Mouse (Mus musculus) G1E (cell line): ENCODE measurements at regions not wholly inside any gene's neighbourhood (a gene's known extent, or its start where the extent isn't known, plus 50 kb on each side); places are given as distances from the start of the nearest gene placed in this dataset.

ENCODE experiments used
- ATAC-seq: 2 replicates; pipeline ENCODE4 v1.8.0; 2016; ENCODE audit warnings: mild to moderate bottlenecking; ENCODE audit not compliant: insufficient number of reproducible peaks, poor library complexity, low FRiP score, severe bottlenecking; ENCODE audit errors: extremely low read depth
- DNase-seq: peaks from one replicate; pipeline ENCODE4 v3.0.0; 2012; ENCODE audit warnings: low spot score
- H3K27me3 ChIP-seq: 2 replicates; pipeline ENCODE4 v1.6.1; 2012; ENCODE audit warnings: mild to moderate bottlenecking, low read length, inconsistent platforms; ENCODE audit not compliant: insufficient read depth
- H3K36me3 ChIP-seq: replicated peaks from 2 replicates; pipeline ENCODE3; 2012; ENCODE audit warnings: mild to moderate bottlenecking, inconsistent platforms
- H3K4me1 ChIP-seq: 2 replicates; pipeline ENCODE4 v1.6.1; 2012; ENCODE audit warnings: low read depth, low read length, inconsistent platforms, mixed read lengths; ENCODE audit not compliant: insufficient read depth
- H3K4me3 ChIP-seq: 2 replicates; pipeline ENCODE4 v1.5.1; 2012; ENCODE audit warnings: low read depth, mild to moderate bottlenecking, inconsistent platforms, low read length, moderate library complexity, mixed read lengths
- H3K9me3 ChIP-seq: replicated peaks from 2 replicates; pipeline ENCODE4 v1.6.1; 2012; ENCODE audit warnings: inconsistent platforms
- CTCF ChIP-seq: IDR thresholded peaks from 2 replicates; pipeline ENCODE4 v1.5.1; 2012; ENCODE audit warnings: low read depth, low read length, inconsistent platforms, mixed read lengths
- GATA1 ChIP-seq: IDR thresholded peaks from 2 replicates; pipeline ENCODE4 v1.6.1; 2012; ENCODE audit warnings: borderline replicate concordance, low read length, inconsistent platforms, mixed read lengths
- GATA2 ChIP-seq: IDR thresholded peaks from 2 replicates; pipeline ENCODE4 v1.6.1; 2012; ENCODE audit warnings: low read depth, low read length, inconsistent platforms, borderline replicate concordance
- POLR2AphosphoS5 ChIP-seq: IDR thresholded peaks from 2 replicates; pipeline ENCODE4 v1.6.1; 2012; ENCODE audit warnings: low read depth, low read length, inconsistent platforms; ENCODE audit not compliant: insufficient replicate concordance
- TAL1 ChIP-seq: conservative IDR thresholded peaks from 2 replicates; pipeline ENCODE4 v1.6.1; 2012; ENCODE audit warnings: low read depth, low read length, inconsistent platforms, mixed read lengths

- Histone ChIP-seq H3K9me3 (peaks cover 49% of the 10 kb centered on the region), H3K4me3 (no peak overlapping the region), H3K36me3 (no peaks in the 10 kb centered on the region), H3K27me3 (no peaks in the 10 kb centered on the region), H3K4me1 (no peaks in the 10 kb centered on the region)
- TF ChIP-seq TAL1, result no peak
- no peak for TF ChIP-seq GATA2
- no peak for TF ChIP-seq CTCF
- no peak for TF ChIP-seq POLR2AphosphoS5
- no peak for TF ChIP-seq GATA1
- ATAC-seq (no peak), DNase-seq (no peak)
These were observed 200.0 kb downstream of the Diras2 start for GRCm38 (mm10) chr13:52331068-52331467.

GRCm38 (mm10) chr13:52334962-52335361 is 196.1 kb downstream of the Diras2 start:
- H3K4me1 ChIP-seq, result no peaks in the 10 kb centered on the region
- no peaks in the 10 kb centered on the region for H3K27me3 ChIP-seq
- DNase-seq, result no peak
- H3K36me3 ChIP-seq, result no peaks in the 10 kb centered on the region
- H3K4me3 ChIP-seq, result no peak overlapping the region
- TF ChIP-seq CTCF (no peak), TAL1 (no peak), GATA1 (no peak)
- no peak for ATAC-seq
- peaks cover 53% of the 10 kb centered on the region for H3K9me3 ChIP-seq

GRCm38 (mm10) chr13:52337936-52338335 is 193.1 kb downstream of the Diras2 start:
- Histone ChIP-seq H3K4me1 (no peaks in the 10 kb centered on the region), H3K36me3 (no peaks in the 10 kb centered on the region), H3K9me3 (peaks cover 53% of the 10 kb centered on the region), H3K27me3 (no peaks in the 10 kb centered on the region), H3K4me3 (no peak overlapping the region)
- TF ChIP-seq TAL1, result no peak
- no peak for TF ChIP-seq POLR2AphosphoS5
- no peak for TF ChIP-seq CTCF
- no peak for TF ChIP-seq GATA1
- no peak for TF ChIP-seq GATA2
- ATAC-seq (no peak), DNase-seq (no peak)

GRCm38 (mm10) chr13:52339156-52339555 is 191.9 kb downstream of the Diras2 start:
- ATAC-seq (no peak), DNase-seq (no peak)
- H3K36me3 ChIP-seq, result no peaks in the 10 kb centered on the region
- H3K9me3 ChIP-seq, result peaks cover 44% of the 10 kb centered on the region
- H3K4me3 ChIP-seq, result no peak overlapping the region
- TF ChIP-seq GATA2, result no peak
- TF ChIP-seq CTCF, result no peak
- TF ChIP-seq GATA1, result no peak
- TF ChIP-seq POLR2AphosphoS5, result no peak
- TF ChIP-seq TAL1, result no peak
- H3K27me3 ChIP-seq, result no peaks in the 10 kb centered on the region
- H3K4me1 ChIP-seq, result no peaks in the 10 kb centered on the region

GRCm38 (mm10) chr13:52341981-52342380 is 189.1 kb downstream of the Diras2 start:
- ATAC-seq (no peak), DNase-seq (no peak)
- Histone ChIP-seq H3K9me3 (peaks cover 53% of the 10 kb centered on the region), H3K36me3 (no peaks in the 10 kb centered on the region), H3K4me1 (no peaks in the 10 kb centered on the region), H3K27me3 (no peaks in the 10 kb centered on the region), H3K4me3 (no peak overlapping the region)
- TF ChIP-seq GATA1 (no peak), POLR2AphosphoS5 (no peak), TAL1 (no peak), CTCF (no peak), GATA2 (no peak)

- TF ChIP-seq GATA1 (no peak), GATA2 (no peak), CTCF (no peak), TAL1 (no peak), POLR2AphosphoS5 (no peak)
- Histone ChIP-seq H3K4me3 (no peak overlapping the region), H3K27me3 (no peaks in the 10 kb centered on the region), H3K36me3 (no peaks in the 10 kb centered on the region), H3K4me1 (no peaks in the 10 kb centered on the region), H3K9me3 (peaks cover 56% of the 10 kb centered on the region)
- ATAC-seq (no peak), DNase-seq (no peak)
These were observed 186.7 kb downstream of the Diras2 start for GRCm38 (mm10) chr13:52344383-52344782.

- no peaks in the 10 kb centered on the region for H3K27me3 ChIP-seq
- H3K36me3 ChIP-seq, result no peaks in the 10 kb centered on the region
- TF ChIP-seq GATA1 (no peak), TAL1 (no peak), CTCF (no peak), POLR2AphosphoS5 (no peak), GATA2 (no peak)
- no peak overlapping the region for H3K4me3 ChIP-seq
- H3K9me3 ChIP-seq, result peaks cover 58% of the 10 kb centered on the region
- no peak for ATAC-seq
- DNase-seq, result no peak
- H3K4me1 ChIP-seq, result no peaks in the 10 kb centered on the region
These were observed 186.2 kb downstream of the Diras2 start for GRCm38 (mm10) chr13:52344853-52345252.
